ENCODE assay signal across 12 mouse cellular contexts in the genomic region with DNA sequence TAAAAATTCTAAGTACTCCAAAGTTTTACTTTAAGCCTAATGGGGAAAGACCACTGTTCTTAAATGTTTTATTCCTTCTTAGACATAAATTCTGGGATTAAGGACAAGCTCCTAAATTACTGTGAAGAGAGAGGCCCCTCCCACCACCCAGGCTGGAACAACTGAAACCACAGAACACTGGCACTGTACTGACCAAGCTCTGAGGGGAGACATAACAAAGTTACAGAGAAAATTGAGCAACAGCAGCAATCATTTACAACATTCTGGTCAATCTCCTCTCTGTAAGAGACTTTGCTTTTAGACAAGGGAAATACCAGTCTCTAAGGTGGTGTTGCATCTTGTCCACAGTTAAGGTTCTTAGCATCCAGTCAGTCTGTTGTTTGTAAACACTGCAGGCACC. TPM values are rescaled to one million over a fixed set of nuclear protein-coding genes. Genes with fewer than 3 reads are reported as not detected.
DNase-seq lines count a peak whose midpoint lies in the region; ATAC-seq and TF ChIP-seq lines count a peak whose summit lies in the region.
"Had no signal": no experiment of that assay in that cellular context is flagged by ENCODE, and none has a peak within 500 bp of the region (broad histone marks: within the 10 kb centered on the region; RNA-seq: fewer than 3 reads in every experiment).

No protein-coding gene starts in this region.

- H3K36me3 ChIP-seq in C2C12 (ENCODE audit: control insufficient read depth, insufficient read depth): no peaks in the 10 kb centered on the region
- no peaks in the 10 kb centered on the region for H3K36me3 ChIP-seq in liver, embryonic 11.5 days (ENCODE audit: control insufficient read depth, insufficient read depth, low read length)
- no peaks in the 10 kb centered on the region for H3K36me3 ChIP-seq in intestine, embryonic 15.5 days

- H3K4me3 ChIP-seq in C2C12 (ENCODE audit: insufficient read depth, poor library complexity, severe bottlenecking): no peak overlapping the region
- H3K4me3 ChIP-seq in liver, embryonic 11.5 days (ENCODE audit: low read depth, low read length): no peak overlapping the region
- no peak overlapping the region for H3K4me3 ChIP-seq in intestine, embryonic 15.5 days (replicated peaks)
- H3K4me3 ChIP-seq: layer of hippocampus, adult 2 months had no signal

- TF ChIP-seq CTCF in C2C12 (IDR thresholded peaks at IDR 0.05; ENCODE audit: control insufficient read depth, insufficient read depth, insufficient read length): no peak

- ATAC-seq in liver, embryonic 11.5 days (replicated peaks; ENCODE audit: low FRiP score): no peak
- no peak for ATAC-seq in intestine, embryonic 15.5 days
- ATAC-seq: midbrain, embryonic 16.5 days had no signal

- 0 out of 2 replicates have a peak overlapping the region, but pooled peaks have one; percentile 23 for H3K27ac ChIP-seq in liver, embryonic 11.5 days (ENCODE audit: low read depth, low read length)
- H3K27ac ChIP-seq in intestine, embryonic 15.5 days: no peak overlapping the region
- H3K27ac ChIP-seq: layer of hippocampus, adult 2 months; liver, embryonic 14.5 days; stomach, postnatal 0 days had no signal

- H3K9me3 ChIP-seq in liver, embryonic 11.5 days (ENCODE audit: control insufficient read depth, low read length): no peaks in the 10 kb centered on the region
- H3K9me3 ChIP-seq in intestine, embryonic 15.5 days: no peaks in the 10 kb centered on the region

- no peak overlapping the region for H3ac ChIP-seq in C2C12 (ENCODE audit: control insufficient read depth, insufficient read length, low read depth)

- peak overlapping the region; percentile 70; the same call in 1 of the 2 replicates for H3K4me2 ChIP-seq in liver, embryonic 11.5 days
- H3K4me2 ChIP-seq in intestine, embryonic 15.5 days (replicated peaks): no peak overlapping the region

- H3K27me3 ChIP-seq in C2C12 (ENCODE audit: control insufficient read depth, insufficient read depth, insufficient read length): no peaks in the 10 kb centered on the region
- no peaks in the 10 kb centered on the region for H3K27me3 ChIP-seq in liver, embryonic 11.5 days (replicated peaks; ENCODE audit: control insufficient read depth, insufficient read depth, low read length)
- H3K27me3 ChIP-seq in intestine, embryonic 15.5 days (replicated peaks): no peaks in the 10 kb centered on the region

- H3K4me1 ChIP-seq in liver, embryonic 11.5 days (replicated peaks; ENCODE audit: control insufficient read depth, insufficient read depth, low read length): peaks cover 33% of the 10 kb centered on the region
- H3K4me1 ChIP-seq in intestine, embryonic 15.5 days (replicated peaks): peaks cover 24% of the 10 kb centered on the region

- H3K79me3 ChIP-seq in C2C12 (ENCODE audit: low read depth): peaks cover 80% of the 10 kb centered on the region

- H3K79me2 ChIP-seq in C2C12 (ENCODE audit: control insufficient read depth, insufficient read depth): peaks cover 91% of the 10 kb centered on the region

- peak; percentile 20 to 45 for DNase-seq in kidney, postnatal 25 days
- DNase-seq in kidney, postnatal 10 days: no peak
- DNase-seq in adipocyte (ENCODE audit: low spot score): peak; percentile 73
- DNase-seq in liver, embryonic 11.5 days (ENCODE audit: low spot score): no peak
- no peak for DNase-seq in layer of hippocampus, postnatal 36 days
- DNase-seq: cerebellum, adult 9-11 months had no signal

- no peak overlapping the region for H3K9ac ChIP-seq in liver, embryonic 11.5 days (ENCODE audit: low read depth, low read length)
- H3K9ac ChIP-seq in intestine, embryonic 15.5 days: no peak overlapping the region

TF ChIP-seq in C2C12, 6 proteins besides CTCF, POLR2A, EP300 and RAD21:
- TF ChIP-seq MYOD1 (IDR thresholded peaks at IDR 0.05; ENCODE audit: control insufficient read depth, insufficient read length, low read depth): no peak
- no peak for TF ChIP-seq MYOG (IDR thresholded peaks at IDR 0.05; ENCODE audit: control insufficient read depth, extremely low read depth, insufficient read length)
- TF ChIP-seq MAX (IDR thresholded peaks at IDR 0.05): no peak
- no peak for TF ChIP-seq USF1 (IDR thresholded peaks at IDR 0.05; ENCODE audit: low read depth)
- TF ChIP-seq CEBPB (IDR thresholded peaks at IDR 0.05; ENCODE audit: low read depth): peak; percentile 73
- TF ChIP-seq FOSL1 (IDR thresholded peaks at IDR 0.05; ENCODE audit: insufficient read depth, low read length, poor library complexity, severe bottlenecking): no peak
TF ChIP-seq in C2C12: peak in this region for 1.

RNA-seq across cellular contexts. Expression of gene Stau1, which starts 4.2 kb away (rescaled TPM):
- polyA plus RNA-seq in C2C12 (2012; fragmentation: generic; extraction: Trizol): 53.4 TPM
- polyA plus RNA-seq in liver, embryonic 11.5 days (2014; fragmentation: Nextera tagmentation; extraction: Ambion mirVana): 57.1 and 59.5 TPM in 2 replicates
- polyA plus RNA-seq in intestine, embryonic 15.5 days (2015; fragmentation: Nextera tagmentation; extraction: Ambion mirVana): 62.8 and 70.5 TPM in 2 replicates
- 10 to 100 TPM; 59.0 to 67.2 TPM for total RNA-seq in layer of hippocampus, postnatal 36 days (2021)

RNA-seq across cellular contexts. Expression of gene Ddx27, which starts 23.0 kb away (rescaled TPM):
- 76.4 TPM for polyA plus RNA-seq in C2C12 (2012; fragmentation: generic; extraction: Trizol)
- 102 and 103 TPM in 2 replicates for polyA plus RNA-seq in liver, embryonic 11.5 days (2014; fragmentation: Nextera tagmentation; extraction: Ambion mirVana)
- 45.9 and 47.7 TPM in 2 replicates for polyA plus RNA-seq in intestine, embryonic 15.5 days (2015; fragmentation: Nextera tagmentation; extraction: Ambion mirVana)
- 10 to 100 TPM; 28.6 to 34.2 TPM for total RNA-seq in layer of hippocampus, postnatal 36 days (2021)

Comparison
In these comparisons a context has a peak if more than half of its experiments do, and no peak if none do; other contexts are left out.
1. DNase-seq: peak in kidney, postnatal 25 days (2 of 2) and adipocyte (single experiment); none in kidney, postnatal 10 days (single experiment), liver, embryonic 11.5 days (single experiment) and layer of hippocampus, postnatal 36 days (0 of 2).